Mouse (Mus musculus) forebrain, embryonic 15.5 days (tissue): ENCODE measurements around the gene Megf11. TPM values are rescaled to one million over a fixed set of nuclear protein-coding genes. Genes with fewer than 3 reads are reported as not detected.
A peak's percentile ranks its signal among the peaks of the same experiment; 100 is the strongest.

Source experiments
- ATAC-seq: fragments of 200-750 bp; cut with Nextera tagmentation; replicated peaks from 2 replicates; pipeline ENCODE4 v1.8.0; 2017; ENCODE audit warnings: mild to moderate bottlenecking, moderate TSS enrichment, moderate library complexity
- H3K27ac ChIP-seq: fragments of 300-500 bp; sonication (generic); replicated peaks from 2 replicates; pipeline ENCODE4 v1.5.1; 2015; ENCODE audit warnings: mild to moderate bottlenecking, inconsistent platforms
- H3K27me3 ChIP-seq: fragments of 300-500 bp; sonication (generic); 2 replicates; pipeline ENCODE4 v1.6.1; 2015; ENCODE audit warnings: inconsistent platforms
- H3K36me3 ChIP-seq: fragments of 300-500 bp; sonication (generic); 2 replicates; pipeline ENCODE4 v1.6.1; 2015; ENCODE audit warnings: mild to moderate bottlenecking, inconsistent platforms
- H3K4me1 ChIP-seq: fragments of 300-500 bp; sonication (generic); 2 replicates; pipeline ENCODE4 v1.6.1; 2015; ENCODE audit warnings: inconsistent platforms
- H3K4me2 ChIP-seq: fragments of 300-500 bp; sonication (generic); replicated peaks from 2 replicates; pipeline ENCODE4 v1.6.1; 2015; ENCODE audit warnings: mild to moderate bottlenecking, inconsistent platforms
- H3K4me3 ChIP-seq: fragments of 300-500 bp; sonication (generic); 2 replicates; pipeline ENCODE4 v1.5.1; 2015; ENCODE audit warnings: mild to moderate bottlenecking, inconsistent platforms
- H3K9ac ChIP-seq: fragments of 300-500 bp; sonication (generic); replicated peaks from 2 replicates; pipeline ENCODE4 v1.6.1; 2015; ENCODE audit warnings: mild to moderate bottlenecking, inconsistent platforms
- H3K9me3 ChIP-seq: fragments of 300-500 bp; sonication (generic); 2 replicates; pipeline ENCODE4 v1.6.1; 2016; ENCODE audit warnings: inconsistent platforms
- WGBS: fragments of 180-500 bp; shearing (Covaris S2); methylation state at CpG from one replicate; pipeline ENCODE4 v1.1.7; 2015; ENCODE audit warnings: mixed read lengths; 5-methylcytosine and 5-hydroxymethylcytosine counted together
- polyA plus RNA-seq: library from polyadenylated mRNA; unstranded; fragments of >200 nt; fragmentation: Nextera tagmentation; extraction: Ambion mirVana; gene quantifications from 2 replicates; pipeline ENCODE4 v1.2.1, GENCODE M21; 2015

Gene Megf11
- polyA plus RNA-seq, 1 experiment from 2014 or later: 9.0 TPM

- 52% methylated on average over 13 of the region's 13 CpGs for WGBS
- Histone ChIP-seq H3K9me3 (no peaks in the 10 kb centered on the region), H3K36me3 (no peaks in the 10 kb centered on the region), H3K27me3 (no peaks in the 10 kb centered on the region), H3K4me3 (no peak overlapping the region), H3K27ac (no peak overlapping the region), H3K9ac (no peak overlapping the region), H3K4me2 (no peak overlapping the region), H3K4me1 (peaks cover 10% of the 10 kb centered on the region)
- ATAC-seq: no peak
These were observed 301.9 kb downstream of the Megf11 start for GRCm38 (mm10) chr9:64687122-64688014.

- Histone ChIP-seq H3K27ac (no peak overlapping the region), H3K9me3 (no peaks in the 10 kb centered on the region), H3K36me3 (no peaks in the 10 kb centered on the region), H3K9ac (no peak overlapping the region), H3K4me1 (peaks cover 10% of the 10 kb centered on the region), H3K27me3 (no peaks in the 10 kb centered on the region), H3K4me2 (no peak overlapping the region), H3K4me3 (no peak overlapping the region)
- ATAC-seq: no peak
- 58% methylated on average over 1 of the region's 1 CpGs for WGBS
These were observed 302.6 kb downstream of the Megf11 start for GRCm38 (mm10) chr9:64688015-64688394.

GRCm38 (mm10) chr9:64690771-64691170 lies 305.3 kb downstream of the Megf11 start:
- Histone ChIP-seq H3K4me2 (no peak overlapping the region), H3K27ac (no peak overlapping the region), H3K4me1 (peaks cover 10% of the 10 kb centered on the region), H3K36me3 (peaks cover 6% of the 10 kb centered on the region; the same call in 1 of the 2 replicates), H3K9ac (no peak overlapping the region), H3K9me3 (no peaks in the 10 kb centered on the region), H3K4me3 (no peak overlapping the region), H3K27me3 (no peaks in the 10 kb centered on the region)
- peak; percentile 51 for ATAC-seq
- WGBS: 81% methylated on average over 2 of the region's 2 CpGs

GRCm38 (mm10) chr9:64691176-64691575 lies 305.8 kb downstream of the Megf11 start:
- no peak overlapping the region for H3K4me3 ChIP-seq
- H3K27ac ChIP-seq: no peak overlapping the region
- peak; percentile 76 for ATAC-seq
- H3K27me3 ChIP-seq: no peaks in the 10 kb centered on the region
- H3K4me1 ChIP-seq: peaks cover 10% of the 10 kb centered on the region
- 3% methylated on average over 7 of the region's 7 CpGs for WGBS
- H3K36me3 ChIP-seq: peaks cover 6% of the 10 kb centered on the region; the same call in 1 of the 2 replicates
- H3K4me2 ChIP-seq: no peak overlapping the region
- H3K9ac ChIP-seq: no peak overlapping the region
- no peaks in the 10 kb centered on the region for H3K9me3 ChIP-seq

GRCm38 (mm10) chr9:64693094-64693493 lies 307.7 kb downstream of the Megf11 start:
- Histone ChIP-seq H3K27me3 (no peaks in the 10 kb centered on the region), H3K4me1 (peaks cover 6% of the 10 kb centered on the region; the same call in 1 of the 2 replicates), H3K27ac (no peak overlapping the region), H3K9ac (no peak overlapping the region), H3K36me3 (peaks cover 6% of the 10 kb centered on the region; the same call in 1 of the 2 replicates), H3K4me2 (no peak overlapping the region), H3K9me3 (no peaks in the 10 kb centered on the region), H3K4me3 (no peak overlapping the region)
- no peak for ATAC-seq
- 78% methylated on average over 2 of the region's 2 CpGs for WGBS

- WGBS: 100% methylated on average over 1 of the region's 1 CpGs
- Histone ChIP-seq H3K27me3 (no peaks in the 10 kb centered on the region), H3K4me2 (no peak overlapping the region)
These were observed 309.8 kb downstream of the Megf11 start for GRCm38 (mm10) chr9:64695266-64695665.

GRCm38 (mm10) chr9:64696404-64696803 lies 311.0 kb downstream of the Megf11 start:
- Histone ChIP-seq H3K9me3 (no peaks in the 10 kb centered on the region), H3K4me1 (no peaks in the 10 kb centered on the region; the same call in 1 of the 2 replicates), H3K27me3 (no peaks in the 10 kb centered on the region), H3K4me3 (no peak overlapping the region), H3K27ac (no peak overlapping the region), H3K4me2 (no peak overlapping the region), H3K36me3 (peaks cover 9% of the 10 kb centered on the region), H3K9ac (no peak overlapping the region)
- 94% methylated on average over 4 of the region's 4 CpGs for WGBS
- no peak for ATAC-seq

More at GRCm38 (mm10) chr9:64695266-64695665, 309.8 kb downstream of the Megf11 start:
- no peak for ATAC-seq
- peaks cover 6% of the 10 kb centered on the region; the same call in 1 of the 2 replicates for H3K36me3 ChIP-seq
- no peaks in the 10 kb centered on the region for H3K9me3 ChIP-seq
- peaks cover 6% of the 10 kb centered on the region; the same call in 1 of the 2 replicates for H3K4me1 ChIP-seq
- no peak overlapping the region for H3K4me3 ChIP-seq
- no peak overlapping the region for H3K27ac ChIP-seq
- no peak overlapping the region for H3K9ac ChIP-seq

GRCm38 (mm10) chr9:64697006-64697405 lies 311.6 kb downstream of the Megf11 start:
- no peak for ATAC-seq
- H3K9ac ChIP-seq: no peak overlapping the region
- H3K9me3 ChIP-seq: no peaks in the 10 kb centered on the region
- H3K4me3 ChIP-seq: no peak overlapping the region
- peaks cover 9% of the 10 kb centered on the region for H3K36me3 ChIP-seq
- H3K27ac ChIP-seq: no peak overlapping the region
- no peak overlapping the region for H3K4me2 ChIP-seq
- WGBS: 76% methylated on average over 1 of the region's 1 CpGs
- no peaks in the 10 kb centered on the region for H3K27me3 ChIP-seq
- H3K4me1 ChIP-seq: no peaks in the 10 kb centered on the region

- Histone ChIP-seq H3K4me2 (no peak overlapping the region), H3K4me1 (no peaks in the 10 kb centered on the region), H3K36me3 (peaks cover 9% of the 10 kb centered on the region), H3K4me3 (no peak overlapping the region), H3K27me3 (no peaks in the 10 kb centered on the region), H3K9ac (no peak overlapping the region), H3K27ac (no peak overlapping the region), H3K9me3 (no peaks in the 10 kb centered on the region)
- 89% methylated on average over 5 of the region's 5 CpGs for WGBS
- ATAC-seq: no peak
These were observed 312.3 kb downstream of the Megf11 start for GRCm38 (mm10) chr9:64697677-64698076.

- no peaks in the 10 kb centered on the region for H3K4me1 ChIP-seq
- peaks cover 8% of the 10 kb centered on the region for H3K36me3 ChIP-seq
- H3K9me3 ChIP-seq: no peaks in the 10 kb centered on the region
- H3K27ac ChIP-seq: no peak overlapping the region
- no peaks in the 10 kb centered on the region for H3K27me3 ChIP-seq
- H3K9ac ChIP-seq: no peak overlapping the region
- no peak for ATAC-seq
- WGBS: 100% methylated on average over 1 of the region's 1 CpGs
- no peak overlapping the region for H3K4me2 ChIP-seq
- no peak overlapping the region for H3K4me3 ChIP-seq
These were observed 313.2 kb downstream of the Megf11 start for GRCm38 (mm10) chr9:64698586-64698985.

- no peak overlapping the region for H3K4me2 ChIP-seq
- H3K27ac ChIP-seq: no peak overlapping the region
- WGBS: 92% methylated on average over 4 of the region's 4 CpGs
- H3K4me3 ChIP-seq: no peak overlapping the region
- H3K27me3 ChIP-seq: no peaks in the 10 kb centered on the region
- no peaks in the 10 kb centered on the region for H3K9me3 ChIP-seq
- no peak for ATAC-seq
- H3K9ac ChIP-seq: no peak overlapping the region
- H3K4me1 ChIP-seq: no peaks in the 10 kb centered on the region
- H3K36me3 ChIP-seq: peaks cover 8% of the 10 kb centered on the region; the same call in 1 of the 2 replicates
These were observed 315.3 kb downstream of the Megf11 start for GRCm38 (mm10) chr9:64700451-64701311.

- no peaks in the 10 kb centered on the region for H3K9me3 ChIP-seq
- H3K4me2 ChIP-seq: no peak overlapping the region
- no peak overlapping the region for H3K9ac ChIP-seq
- H3K27ac ChIP-seq: no peak overlapping the region
- H3K4me1 ChIP-seq: no peaks in the 10 kb centered on the region
- H3K4me3 ChIP-seq: no peak overlapping the region
- WGBS: 65% methylated on average over 1 of the region's 1 CpGs
- no peaks in the 10 kb centered on the region for H3K27me3 ChIP-seq
- peaks cover 13% of the 10 kb centered on the region; the same call in 1 of the 2 replicates for H3K36me3 ChIP-seq
- ATAC-seq: no peak
These were observed 316.2 kb downstream of the Megf11 start for GRCm38 (mm10) chr9:64701651-64702050.
